Mouse (Mus musculus) CH12.LX (cell line): ENCODE measurements at regions not wholly inside any gene's neighbourhood (a gene's known extent, or its start where the extent isn't known, plus 50 kb on each side); places are given as distances from the start of the nearest gene placed in this dataset.

Experiments used
- DNase-seq: peaks from one replicate; pipeline ENCODE4 v3.0.0-alpha.2; 2013; ENCODE audit errors: extremely low read depth
- H3K27ac ChIP-seq: 2 replicates; pipeline ENCODE4 v1.5.1; 2012; ENCODE audit warnings: low read depth, mild to moderate bottlenecking, control low read depth, moderate library complexity; ENCODE audit not compliant: insufficient read depth
- H3K27me3 ChIP-seq: replicated peaks from 2 replicates; pipeline ENCODE3; 2012; ENCODE audit warnings: inconsistent platforms
- H3K36me3 ChIP-seq, 2 experiments: replicated peaks in 1 of 2; 2 replicates each; pipeline versions ENCODE3 to v1.6.1; 2012; ENCODE audit warnings: inconsistent platforms in 1 of 2, low read length in 1 of 2, mild to moderate bottlenecking in 1 of 2, mixed read lengths in 1 of 2, moderate library complexity in 1 of 2; ENCODE audit not compliant: control insufficient read depth in 1 of 2, insufficient read depth in 1 of 2
- H3K4me1 ChIP-seq, 2 experiments: 2 replicates each; pipeline ENCODE4 v1.6.1; 2012; ENCODE audit warnings: inconsistent platforms in 1 of 2, moderate library complexity in 1 of 2; ENCODE audit not compliant: insufficient read depth in 2 of 2, control insufficient read depth in 1 of 2
- H3K4me2 ChIP-seq: 2 replicates; pipeline ENCODE4 v1.6.1; 2012; ENCODE audit warnings: low read depth, mild to moderate bottlenecking, control low read depth; ENCODE audit not compliant: poor library complexity, insufficient read depth, severe bottlenecking
- H3K4me3 ChIP-seq, 3 experiments: fragments of 150-350 bp in 1 of 3; sonication (generic) in 1 of 3; replicated peaks in 1 of 3; 2 replicates each; pipeline versions ENCODE3 to v1.5.1; 2011 to 2012; ENCODE audit warnings: low read depth in 2 of 3, low read length in 2 of 3, mild to moderate bottlenecking in 2 of 3, moderate library complexity in 2 of 3, control low read depth in 1 of 3, improper control_type of control experiment in 1 of 3, inconsistent platforms in 1 of 3, mixed read lengths in 1 of 3; ENCODE audit not compliant: poor library complexity in 1 of 3
- H3K79me2 ChIP-seq: replicated peaks from 2 replicates; pipeline ENCODE4 v1.6.1; 2012; ENCODE audit warnings: mild to moderate bottlenecking, moderate library complexity; ENCODE audit not compliant: control insufficient read depth, poor library complexity, insufficient read depth, severe bottlenecking; ENCODE audit errors: extremely low read depth
- H3K9ac ChIP-seq: 2 replicates; pipeline ENCODE4 v1.6.1; 2012; ENCODE audit warnings: low read depth, mild to moderate bottlenecking, control low read depth, moderate library complexity; ENCODE audit not compliant: insufficient read depth
- H3K9me3 ChIP-seq: replicated peaks from 2 replicates; pipeline ENCODE3; 2012; ENCODE audit warnings: low read length, inconsistent platforms, mixed read lengths
- CHD1 ChIP-seq: IDR thresholded peaks from 2 replicates; pipeline ENCODE4 v1.6.1; 2012; ENCODE audit warnings: low read depth, low read length, improper control_type of control experiment, inconsistent platforms
- CHD2 ChIP-seq: IDR thresholded peaks from 2 replicates; pipeline ENCODE4 v1.6.1; 2011; ENCODE audit warnings: low read length, improper control_type of control experiment
- EP300 ChIP-seq: IDR thresholded peaks from 2 replicates; pipeline ENCODE4 v1.6.1; 2011; ENCODE audit warnings: low read length, improper control_type of control experiment
- ETS1 ChIP-seq: conservative IDR thresholded peaks from 2 replicates; pipeline ENCODE4 v1.6.1; 2012; ENCODE audit warnings: low read depth, mild to moderate bottlenecking, inconsistent platforms, low read length, improper control_type of control experiment, moderate library complexity
- JUND ChIP-seq: conservative IDR thresholded peaks from 2 replicates; pipeline ENCODE4 v1.6.1; 2011; ENCODE audit warnings: low read depth, low read length, improper control_type of control experiment
- MAFK ChIP-seq: IDR thresholded peaks from 2 replicates; pipeline ENCODE4 v1.6.1; 2011; ENCODE audit warnings: low read length, improper control_type of control experiment; ENCODE audit not compliant: insufficient replicate concordance
- MAX ChIP-seq: IDR thresholded peaks from 2 replicates; pipeline ENCODE4 v1.6.1; 2011; ENCODE audit warnings: low read length, improper control_type of control experiment
- MAZ ChIP-seq: IDR thresholded peaks from 2 replicates; pipeline ENCODE4 v1.6.1; 2012; ENCODE audit warnings: low read depth, mild to moderate bottlenecking, inconsistent platforms, low read length, improper control_type of control experiment, moderate library complexity
- MEF2A ChIP-seq: IDR thresholded peaks from 2 replicates; pipeline ENCODE4 v1.6.1; 2014; ENCODE audit warnings: low read depth, mild to moderate bottlenecking, inconsistent platforms, low read length, improper control_type of control experiment, borderline replicate concordance
- SMC3 ChIP-seq: IDR thresholded peaks from 2 replicates; pipeline ENCODE4 v1.6.1; 2011; ENCODE audit warnings: low read depth, low read length, improper control_type of control experiment
- USF1 ChIP-seq: IDR thresholded peaks from 2 replicates; pipeline ENCODE4 v1.6.1; 2014; ENCODE audit warnings: low read depth, mild to moderate bottlenecking, inconsistent platforms, low read length, improper control_type of control experiment
- USF2 ChIP-seq: conservative IDR thresholded peaks from 2 replicates; pipeline ENCODE4 v1.6.1; 2011; ENCODE audit warnings: low read depth, low read length, improper control_type of control experiment
- ZKSCAN1 ChIP-seq: IDR thresholded peaks from 2 replicates; pipeline ENCODE4 v1.6.1; 2012; ENCODE audit warnings: low read depth, inconsistent platforms, low read length, improper control_type of control experiment, borderline replicate concordance
- ZNF384 ChIP-seq: IDR thresholded peaks from 2 replicates; pipeline ENCODE4 v1.6.1; 2012; ENCODE audit warnings: low read depth, low read length, improper control_type of control experiment, inconsistent platforms
- dilution Hi-C: fragments of 300-500 bp; cut with MboI; formaldehyde crosslinking; loops from 2 replicates; pipeline ENCODE4 v1.14.3; 2020; ENCODE audit warnings: low sequenced_read_pairs; ENCODE audit not compliant: extremely low pct_unique_long_range_greater_than_20kb, extremely low pct_ligation_motif_present
- in situ Hi-C: fragments of 300-500 bp; cut with MboI; formaldehyde crosslinking; loops from 3 replicates; pipeline ENCODE4 v1.14.3; 2019; ENCODE audit warnings: low sequenced_read_pairs, low pct_ligation_motif_present, low pct_unique_long_range_greater_than_20kb, mixed read lengths

DNA sequence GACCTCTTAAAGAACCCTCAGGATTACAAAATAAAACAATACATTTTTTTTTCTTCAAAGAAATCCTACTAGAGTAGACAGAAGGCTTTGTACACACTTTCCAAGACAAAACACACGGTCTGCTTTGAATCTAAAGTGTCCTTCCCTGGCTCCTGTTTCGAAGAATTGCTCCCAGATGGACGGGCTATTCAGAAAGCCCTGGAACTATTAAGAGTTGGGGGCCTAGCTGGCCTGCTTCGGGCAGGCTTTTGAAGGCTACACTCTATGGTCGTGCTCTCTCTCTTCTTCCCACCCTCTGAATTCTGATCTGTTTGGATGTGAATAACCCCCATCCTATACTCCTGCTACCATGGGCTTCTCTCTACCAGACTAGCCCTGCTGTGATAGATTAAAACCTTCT is 167.6 kb upstream of the Sox4 start:
- Histone ChIP-seq H3K36me3 (no peaks in the 10 kb centered on the region), H3K79me2 (no peaks in the 10 kb centered on the region), H3K4me1 (peaks cover 0 to 5% of the 10 kb centered on the region in 2 experiments; a peak in 1 of 4 replicates), H3K27ac (no peak overlapping the region), H3K9me3 (peaks cover under 1% of the 10 kb centered on the region), H3K9ac (no peak overlapping the region), H3K4me3 (no peak overlapping the region), H3K4me2 (no peak overlapping the region), H3K27me3 (no peaks in the 10 kb centered on the region)
- dilution Hi-C loops (no loop called here), in situ Hi-C loops (loop anchor here (25.0 kb wide), 1 partner anchor 491 kb away; no protein-coding TSS in a partner anchor)
- DNase-seq: no peak
- TF ChIP-seq ZNF384 (no peak), MAZ (no peak), EP300 (no peak), USF2 (no peak), USF1 (no peak), SMC3 (no peak), CHD2 (no peak), ETS1 (no peak), JUND (no peak), MEF2A (no peak)

DNA sequence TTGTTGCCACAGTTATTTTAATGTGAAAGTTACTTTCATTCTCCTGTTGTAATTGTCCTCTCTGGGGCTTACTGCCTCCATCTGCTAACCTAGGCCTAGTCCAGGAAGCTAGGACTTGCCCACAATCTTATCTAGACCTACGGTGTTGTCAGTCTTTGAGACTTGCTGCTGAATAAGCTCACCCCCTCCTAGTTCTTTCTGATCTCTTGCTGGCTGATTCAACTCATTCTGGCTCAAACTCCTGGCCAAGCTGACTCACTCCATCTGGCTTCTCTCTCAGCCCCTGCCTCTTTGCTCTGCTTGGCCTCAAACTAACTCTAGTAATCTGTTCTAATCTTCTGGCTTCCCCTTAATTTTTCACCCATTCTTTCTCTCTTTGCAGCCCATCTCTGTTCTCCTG is 165.8 kb upstream of the Sox4 start:
- Histone ChIP-seq H3K27me3 (no peaks in the 10 kb centered on the region), H3K36me3 (no peaks in the 10 kb centered on the region), H3K79me2 (no peaks in the 10 kb centered on the region), H3K27ac (no peak overlapping the region), H3K4me1 (peaks cover 0 to 23% of the 10 kb centered on the region in 2 experiments; a peak in 2 of 4 replicates), H3K4me2 (no peak overlapping the region), H3K4me3 (no peak overlapping the region), H3K9me3 (peaks cover 4% of the 10 kb centered on the region), H3K9ac (no peak overlapping the region)
- no peak for TF ChIP-seq CHD1
- TF ChIP-seq ZKSCAN1: no peak
- TF ChIP-seq MEF2A: no peak
- TF ChIP-seq MAFK: no peak
- TF ChIP-seq ETS1: no peak
- no peak for TF ChIP-seq MAX
- no peak for DNase-seq
- in situ Hi-C loops: loop anchor here (25.0 kb wide), 1 partner anchor 493 kb away; no protein-coding TSS in a partner anchor
- dilution Hi-C loops: no loop called here
